Mouse (Mus musculus): ENCODE data around the gene Gm44965. TPM values are rescaled to one million over a fixed set of nuclear protein-coding genes. Genes with fewer than 3 reads are reported as not detected.
"Not testable (repeated sequence)": the region's sequence is repeated elsewhere in the genome, so short reads cannot be mapped to it uniquely, and the experiment has no call there.

Gene Gm44965
- polyA plus RNA-seq, 1 experiment: not detected

DNA sequence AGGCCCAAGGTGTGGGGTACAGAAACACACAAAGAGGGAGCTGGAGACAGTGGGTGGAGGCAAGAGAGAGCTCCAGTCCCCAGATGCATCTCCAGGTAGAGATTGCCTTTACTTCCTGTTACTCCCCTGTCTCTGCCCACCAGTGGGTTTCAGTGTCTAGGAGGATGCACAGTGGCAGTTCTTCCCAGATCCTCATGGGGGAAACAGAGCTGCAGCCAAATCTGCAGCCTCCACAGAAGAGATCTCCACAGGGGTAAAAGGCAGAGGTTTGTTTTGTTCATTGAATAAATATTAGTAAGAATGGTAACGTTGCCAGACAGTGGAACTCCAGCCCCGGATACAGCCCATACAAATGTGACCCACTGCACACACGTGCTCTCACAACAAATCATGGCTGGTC lies 16.9 kb downstream of the Gm44965 start:
- Histone ChIP-seq H3K4me3 (replicated peaks; ENCODE audit: extremely low read depth, low read depth, low read length) (no peak overlapping the region), H3K4me1 (ENCODE audit: control insufficient read depth, insufficient read depth, low read length) (no peaks in the 10 kb centered on the region)
- DNase-seq: no peak
- 41% methylated on average over 3 of the region's 3 CpGs for WGBS
- TF ChIP-seq POLR2A (IDR thresholded peaks at IDR 0.05; ENCODE audit: borderline replicate concordance, extremely low read depth, low read depth, low read length): no peak
- no peak for TF ChIP-seq CTCF (IDR thresholded peaks at IDR 0.05; ENCODE audit: insufficient read depth, low read length)

GRCm38 (mm10) chr6:48613464-48613863 lies 19.7 kb downstream of the Gm44965 start:
- DNase-seq: no peak
- TF ChIP-seq POLR2A (IDR thresholded peaks at IDR 0.05; ENCODE audit: borderline replicate concordance, extremely low read depth, low read depth, low read length) (no peak), CTCF (IDR thresholded peaks at IDR 0.05; ENCODE audit: insufficient read depth, low read length) (no peak)
- no peaks in the 10 kb centered on the region for H3K4me1 ChIP-seq (ENCODE audit: control insufficient read depth, insufficient read depth, low read length)
- 89% methylated on average over 4 of the region's 4 CpGs for WGBS
- no peak overlapping the region for H3K4me3 ChIP-seq (replicated peaks; ENCODE audit: extremely low read depth, low read depth, low read length)

DNA sequence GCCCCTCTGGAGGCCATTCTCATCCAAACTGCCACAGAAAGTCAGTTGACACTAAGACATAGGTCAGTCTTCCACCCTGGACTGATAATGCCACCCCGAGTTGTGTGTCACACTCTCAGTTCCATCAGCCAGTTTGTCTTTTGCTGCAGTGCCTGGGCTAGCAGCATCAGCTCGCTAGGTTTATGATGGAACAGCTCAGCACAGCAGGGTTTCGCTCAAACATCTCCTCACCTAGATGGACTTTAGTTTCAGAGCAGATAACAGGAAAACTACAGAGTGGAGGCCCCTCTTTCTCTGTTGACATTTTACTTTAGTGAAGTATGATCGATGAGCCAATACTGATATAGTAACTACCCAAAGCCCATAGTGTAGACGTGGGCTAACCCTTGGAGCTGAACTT lies 21.0 kb downstream of the Gm44965 start:
- H3K4me1 ChIP-seq (ENCODE audit: control insufficient read depth, insufficient read depth, low read length): no peaks in the 10 kb centered on the region
- H3K4me3 ChIP-seq (replicated peaks; ENCODE audit: extremely low read depth, low read depth, low read length): no peak overlapping the region
- TF ChIP-seq CTCF (IDR thresholded peaks at IDR 0.05; ENCODE audit: insufficient read depth, low read length) (no peak), POLR2A (IDR thresholded peaks at IDR 0.05; ENCODE audit: borderline replicate concordance, extremely low read depth, low read depth, low read length) (no peak)
- no peak for DNase-seq
- WGBS: 94% methylated on average over 5 of the region's 5 CpGs

- no peak for DNase-seq
- TF ChIP-seq POLR2A (IDR thresholded peaks at IDR 0.05; ENCODE audit: borderline replicate concordance, extremely low read depth, low read depth, low read length) (no peak), CTCF (IDR thresholded peaks at IDR 0.05; ENCODE audit: insufficient read depth, low read length) (no peak)
- Histone ChIP-seq H3K4me3 (replicated peaks; ENCODE audit: extremely low read depth, low read depth, low read length) (no peak overlapping the region), H3K4me1 (ENCODE audit: control insufficient read depth, insufficient read depth, low read length) (no peaks in the 10 kb centered on the region)
- 93% methylated on average over 30 of the region's 30 CpGs for WGBS
These were observed 26.3 kb downstream of the Gm44965 start for GRCm38 (mm10) chr6:48620031-48620430.

DNA sequence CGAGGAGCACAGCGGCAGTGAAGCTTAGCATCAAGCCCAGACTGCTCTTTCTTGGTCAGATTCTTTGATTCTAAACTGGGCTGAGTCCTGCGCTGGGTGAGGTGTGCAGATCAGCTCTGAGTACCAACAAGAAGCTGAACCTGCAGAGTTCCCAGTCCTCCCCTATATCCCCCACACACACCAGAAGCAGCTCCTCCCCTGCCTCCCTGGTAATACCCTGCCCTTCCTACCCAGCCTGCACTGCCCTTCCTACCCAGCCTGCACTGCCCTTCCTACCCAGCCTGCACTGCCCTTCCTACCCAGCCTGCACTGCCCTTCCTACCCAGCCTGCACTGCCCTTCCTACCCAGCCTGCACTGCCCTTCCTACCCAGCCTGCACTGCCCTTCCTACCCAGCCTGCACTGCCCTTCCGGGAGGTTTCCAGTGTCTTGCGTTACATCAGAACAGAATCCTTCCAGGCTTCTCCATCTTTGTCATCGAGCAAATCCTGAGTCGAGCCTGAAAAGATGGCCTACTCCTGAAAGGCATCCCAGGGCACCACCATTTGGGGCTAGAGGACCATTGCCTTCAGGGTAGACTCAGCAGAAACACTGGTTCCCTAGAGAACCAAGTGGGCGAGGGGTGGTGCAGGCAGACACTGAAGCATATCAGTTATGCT lies 28.6 kb downstream of the Gm44965 start:
- H3K4me1 ChIP-seq (ENCODE audit: control insufficient read depth, insufficient read depth, low read length); DNase-seq; H3K4me3 ChIP-seq (replicated peaks; ENCODE audit: extremely low read depth, low read depth, low read length): not testable (repeated sequence)
- 85% methylated on average over 8 of the region's 8 CpGs for WGBS

GRCm38 (mm10) chr6:48623460-48623859 lies 29.7 kb downstream of the Gm44965 start:
- DNase-seq: no peak
- no peaks in the 10 kb centered on the region for H3K4me1 ChIP-seq (ENCODE audit: control insufficient read depth, insufficient read depth, low read length)
- WGBS: 41% methylated on average over 1 of the region's 1 CpGs
- H3K4me3 ChIP-seq (replicated peaks; ENCODE audit: extremely low read depth, low read depth, low read length): no peak overlapping the region
- no peak for TF ChIP-seq CTCF (IDR thresholded peaks at IDR 0.05; ENCODE audit: insufficient read depth, low read length)
- no peak for TF ChIP-seq POLR2A (IDR thresholded peaks at IDR 0.05; ENCODE audit: borderline replicate concordance, extremely low read depth, low read depth, low read length)

DNA sequence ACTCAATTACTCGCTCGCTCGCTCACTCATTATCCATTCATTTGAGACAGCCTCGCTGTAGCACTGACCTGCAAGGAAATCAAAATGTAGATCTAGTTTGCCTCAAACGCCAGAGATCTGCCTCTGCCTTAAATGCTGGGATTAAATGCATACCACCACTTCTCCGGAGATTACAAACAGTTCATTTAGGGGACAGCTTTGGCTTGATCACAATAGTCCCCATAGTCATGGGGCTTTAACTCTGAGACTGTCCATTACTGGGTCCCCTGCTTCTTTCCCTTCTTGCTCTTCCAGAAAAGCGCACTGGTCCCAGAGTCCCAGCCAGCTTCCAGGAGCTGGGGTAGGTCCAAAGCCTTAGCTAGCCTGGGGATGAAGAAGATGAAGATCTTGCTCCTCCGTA lies 32.7 kb downstream of the Gm44965 start, which contains the start of gene AI854703:
TSS of gene AI854703 (plus strand) at position 301 of the 400 bp plus-strand sequence.
- H3K4me3 ChIP-seq (replicated peaks; ENCODE audit: extremely low read depth, low read depth, low read length): peak within 1 kb of the TSS; percentile 47
- TF ChIP-seq CTCF (IDR thresholded peaks at IDR 0.05; ENCODE audit: insufficient read depth, low read length): no peak
- no peaks in the 10 kb centered on the region for H3K4me1 ChIP-seq (ENCODE audit: control insufficient read depth, insufficient read depth, low read length)
- 47% methylated on average over 8 of the region's 8 CpGs for WGBS
- DNase-seq: no peak

GRCm38 (mm10) chr6:48626984-48627383 lies 33.2 kb downstream of the Gm44965 start:
- peak; percentile 14 for DNase-seq
- Histone ChIP-seq H3K4me3 (replicated peaks; ENCODE audit: extremely low read depth, low read depth, low read length) (peak overlapping the region; percentile 47), H3K4me1 (ENCODE audit: control insufficient read depth, insufficient read depth, low read length) (no peaks in the 10 kb centered on the region)
- WGBS: under 1% methylated on average over 32 of the region's 32 CpGs
- no peak for TF ChIP-seq CTCF (IDR thresholded peaks at IDR 0.05; ENCODE audit: insufficient read depth, low read length)
- no peak for TF ChIP-seq POLR2A (IDR thresholded peaks at IDR 0.05; ENCODE audit: borderline replicate concordance, extremely low read depth, low read depth, low read length)

DNA sequence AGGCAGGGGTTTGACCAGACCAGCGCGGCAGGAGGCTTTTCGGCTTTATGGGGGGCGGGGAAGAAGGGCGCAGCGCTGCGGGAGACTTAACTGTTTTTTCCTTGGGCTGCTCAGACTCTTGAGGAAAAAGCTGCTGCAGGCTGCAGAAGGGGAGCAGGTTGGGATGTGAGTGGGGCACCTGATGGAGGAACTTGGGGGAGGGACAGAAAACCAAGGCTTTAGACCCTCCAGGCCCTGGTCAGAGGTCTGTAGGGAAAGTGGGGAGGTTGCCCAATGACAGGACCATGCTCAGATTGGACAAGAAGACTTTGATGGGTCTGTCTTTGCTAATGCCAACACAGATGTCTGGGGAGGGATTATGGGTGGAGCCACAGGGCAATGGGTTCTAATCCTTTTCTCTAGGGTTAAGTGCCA lies 33.8 kb downstream of the Gm44965 start:
- Histone ChIP-seq H3K4me1 (ENCODE audit: control insufficient read depth, insufficient read depth, low read length) (no peaks in the 10 kb centered on the region), H3K4me3 (replicated peaks; ENCODE audit: extremely low read depth, low read depth, low read length) (no peak overlapping the region)
- TF ChIP-seq CTCF (IDR thresholded peaks at IDR 0.05; ENCODE audit: insufficient read depth, low read length): no peak
- no peak for DNase-seq
- WGBS: 11% methylated on average over 7 of the region's 7 CpGs

- TF ChIP-seq POLR2A (IDR thresholded peaks at IDR 0.05; ENCODE audit: borderline replicate concordance, extremely low read depth, low read depth, low read length) (no peak), CTCF (IDR thresholded peaks at IDR 0.05; ENCODE audit: insufficient read depth, low read length) (no peak)
- no peak for DNase-seq
- Histone ChIP-seq H3K4me3 (replicated peaks; ENCODE audit: extremely low read depth, low read depth, low read length) (no peak overlapping the region), H3K4me1 (ENCODE audit: control insufficient read depth, insufficient read depth, low read length) (no peaks in the 10 kb centered on the region)
- 62% methylated on average over 3 of the region's 3 CpGs for WGBS
These were observed 34.6 kb downstream of the Gm44965 start for GRCm38 (mm10) chr6:48628377-48628776.
